Mouse (Mus musculus) right cerebral cortex, postnatal 14 days (tissue): Measurements from ENCODE around the gene Kazn.

ENCODE experiments used
- DNase-seq: peaks from one replicate; pipeline ENCODE4 v3.0.0; 2022

The Kazn gene

DNA sequence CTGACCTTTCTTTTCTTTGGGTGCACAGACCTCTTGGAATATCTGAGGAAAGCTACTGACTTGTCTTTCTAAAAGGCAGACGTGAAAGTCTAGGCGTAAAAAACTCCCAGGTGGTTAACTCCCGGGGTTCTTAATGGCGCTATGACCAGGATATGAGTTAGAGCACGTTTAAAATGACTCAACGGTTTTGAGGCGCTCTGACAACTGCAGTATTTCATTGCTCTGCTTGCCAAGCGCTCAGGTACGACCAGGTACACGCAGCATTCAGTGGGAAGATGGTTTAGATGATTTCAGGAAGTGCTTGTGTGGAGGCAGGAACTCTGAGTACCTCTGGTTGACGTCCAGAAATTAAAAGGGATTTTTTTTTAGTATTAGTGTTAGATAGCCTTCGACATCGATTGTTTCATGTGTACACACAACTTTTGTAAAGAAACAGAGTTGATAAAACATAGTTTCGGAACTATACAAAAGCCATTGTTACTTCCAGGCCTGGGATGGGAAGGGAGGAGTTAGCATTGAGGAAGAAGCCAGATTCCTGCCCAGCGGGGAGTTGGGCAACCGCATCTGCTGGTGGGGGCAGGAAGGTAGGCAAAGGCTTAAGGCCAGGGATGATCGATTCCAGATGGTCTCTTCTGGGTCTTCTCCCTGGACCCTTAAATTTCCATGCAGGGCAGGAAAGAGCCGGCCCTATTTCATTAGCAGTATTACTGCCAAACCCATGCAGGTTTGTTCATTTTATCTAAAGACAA, 167.8 kb downstream of the Kazn start:
- no peak for DNase-seq

- no peak for DNase-seq
These were observed 168.4 kb downstream of the Kazn start for GRCm38 (mm10) chr4:142070840-142071239.

DNA sequence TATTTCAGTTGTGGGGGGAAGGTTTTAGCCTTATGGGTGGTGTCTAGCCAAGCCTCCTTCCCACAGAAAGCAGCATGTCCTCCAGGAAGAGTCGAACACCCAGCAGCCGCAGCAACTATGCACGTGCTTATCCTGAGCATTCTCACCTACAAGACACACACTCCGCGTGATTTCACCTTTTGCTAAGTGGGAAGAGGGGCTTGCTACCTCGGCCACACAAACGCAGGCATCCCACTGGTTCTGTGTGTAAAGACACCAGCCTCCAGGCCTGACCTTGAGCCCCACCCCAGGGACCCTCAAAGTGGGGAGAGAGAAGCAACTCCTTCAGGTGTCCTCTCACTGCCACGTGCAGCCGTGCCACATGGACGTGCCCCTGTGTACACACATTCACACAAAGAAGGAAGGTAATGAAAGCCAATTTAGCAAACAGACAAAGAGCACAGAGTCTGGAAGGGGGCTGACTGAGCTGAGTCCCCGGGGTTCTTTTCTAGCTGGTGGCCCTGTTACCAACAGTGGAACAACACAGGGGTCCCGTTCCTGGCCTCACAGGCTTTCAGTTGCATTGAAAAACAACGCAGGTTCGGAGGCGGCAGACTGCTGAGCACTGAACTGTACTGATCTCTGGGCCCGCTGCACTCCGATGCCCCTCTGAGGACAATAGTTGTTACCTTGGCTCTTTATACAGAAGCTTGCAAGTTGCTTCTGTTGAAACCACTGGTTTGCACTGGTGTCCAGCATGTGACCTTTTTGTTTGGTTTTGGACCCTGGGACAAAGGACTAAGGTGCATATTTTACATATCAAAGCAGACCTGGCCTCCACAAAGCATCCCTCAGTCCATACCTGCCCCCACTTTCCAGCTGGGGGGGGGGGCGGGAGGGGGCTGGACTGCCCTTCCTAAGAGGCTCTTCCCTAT, 170.0 kb downstream of the Kazn start:
- DNase-seq, result no peak

GRCm38 (mm10) chr4:142066576-142066975, 172.6 kb downstream of the Kazn start:
- DNase-seq, result no peak

GRCm38 (mm10) chr4:142065835-142066234, 173.4 kb downstream of the Kazn start:
- DNase-seq, result no peak

DNA sequence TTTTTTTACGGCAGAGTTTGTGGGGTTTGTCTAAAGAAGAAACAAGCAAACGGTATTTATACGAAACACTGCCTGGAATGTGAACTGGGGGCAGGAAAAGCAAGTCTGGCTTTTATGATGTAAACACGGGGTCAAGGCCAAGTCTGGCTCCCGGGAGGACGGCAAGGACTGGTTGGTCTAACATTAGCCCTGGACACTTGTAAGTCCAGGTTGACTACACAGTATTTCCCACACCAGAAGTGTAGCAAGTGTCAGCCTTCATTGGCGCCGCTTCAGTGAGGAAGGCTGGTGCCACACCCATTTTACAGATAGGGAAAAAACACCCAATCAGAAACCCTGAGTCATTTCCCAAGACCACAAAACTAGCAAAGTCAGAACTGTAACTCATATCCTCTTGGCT, 173.9 kb downstream of the Kazn start:
- DNase-seq, result no peak

- no peak for DNase-seq
These were observed 174.5 kb downstream of the Kazn start for GRCm38 (mm10) chr4:142064582-142065228.

- DNase-seq, result no peak
These were observed 176.1 kb downstream of the Kazn start for GRCm38 (mm10) chr4:142063057-142063534.

- DNase-seq, result no peak
These were observed 177.5 kb downstream of the Kazn start for GRCm38 (mm10) chr4:142061485-142062240.

DNA sequence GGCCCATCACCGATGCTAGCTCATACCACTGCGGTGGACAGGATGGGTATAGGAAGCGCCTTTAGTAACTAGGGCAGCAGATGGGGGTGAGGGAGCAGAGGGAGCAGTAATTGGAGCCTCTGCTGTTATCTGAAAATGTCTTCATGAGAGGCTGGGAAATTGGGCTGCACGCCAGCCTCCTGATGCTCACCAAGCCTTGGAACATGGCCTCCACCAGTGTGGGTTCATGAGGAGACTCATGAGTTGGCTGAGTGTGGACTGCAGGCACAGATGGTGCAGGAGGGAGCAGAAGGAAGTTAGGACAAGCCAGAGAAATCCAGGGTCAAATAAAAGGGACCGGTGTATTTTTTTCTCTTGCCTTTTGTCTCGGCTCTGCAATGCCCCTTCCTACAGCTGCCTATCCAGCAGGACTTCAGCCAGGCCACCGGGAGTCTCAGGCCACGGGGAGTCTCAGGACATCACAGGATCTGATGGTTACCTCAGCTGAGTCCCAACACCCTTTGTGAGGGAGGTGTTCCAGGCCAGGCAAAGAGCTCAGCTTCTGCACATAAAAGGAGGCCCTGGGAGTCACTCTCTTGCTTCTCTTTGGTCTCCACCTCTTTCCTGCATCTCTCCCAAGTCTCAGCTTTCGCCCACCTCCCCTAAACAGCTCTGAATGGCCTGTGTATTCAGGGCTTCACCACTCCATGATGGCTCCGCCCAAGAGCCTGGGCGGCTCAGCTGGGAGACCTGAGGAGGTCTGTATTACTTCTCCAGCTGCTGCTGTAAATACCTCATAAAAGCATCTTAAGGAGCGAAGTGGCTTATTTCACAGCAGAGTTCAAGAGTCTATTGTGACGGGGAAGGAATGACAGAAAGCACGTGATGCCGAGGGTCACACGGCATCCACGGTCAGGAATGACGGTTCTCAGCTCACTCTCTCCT, 178.5 kb downstream of the Kazn start:
- DNase-seq, result no peak

DNA sequence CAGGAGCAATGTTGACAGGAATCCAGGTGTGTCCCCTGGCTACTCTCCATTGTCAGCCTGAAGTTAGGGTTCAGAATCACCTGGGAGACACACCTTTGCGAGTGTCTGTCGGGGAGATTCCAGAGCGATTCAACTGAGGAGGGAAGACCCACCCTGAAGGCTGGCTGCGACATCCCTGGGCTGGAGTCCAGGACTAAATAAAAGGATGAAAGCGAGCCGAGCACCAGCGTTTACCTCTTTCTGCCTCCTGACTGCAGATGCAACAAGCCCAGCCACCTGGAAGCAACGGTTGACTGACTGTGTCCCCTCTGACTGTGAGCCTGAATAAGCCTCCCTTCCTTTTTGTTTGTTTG, 179.4 kb downstream of the Kazn start:
- DNase-seq, result no peak

DNA sequence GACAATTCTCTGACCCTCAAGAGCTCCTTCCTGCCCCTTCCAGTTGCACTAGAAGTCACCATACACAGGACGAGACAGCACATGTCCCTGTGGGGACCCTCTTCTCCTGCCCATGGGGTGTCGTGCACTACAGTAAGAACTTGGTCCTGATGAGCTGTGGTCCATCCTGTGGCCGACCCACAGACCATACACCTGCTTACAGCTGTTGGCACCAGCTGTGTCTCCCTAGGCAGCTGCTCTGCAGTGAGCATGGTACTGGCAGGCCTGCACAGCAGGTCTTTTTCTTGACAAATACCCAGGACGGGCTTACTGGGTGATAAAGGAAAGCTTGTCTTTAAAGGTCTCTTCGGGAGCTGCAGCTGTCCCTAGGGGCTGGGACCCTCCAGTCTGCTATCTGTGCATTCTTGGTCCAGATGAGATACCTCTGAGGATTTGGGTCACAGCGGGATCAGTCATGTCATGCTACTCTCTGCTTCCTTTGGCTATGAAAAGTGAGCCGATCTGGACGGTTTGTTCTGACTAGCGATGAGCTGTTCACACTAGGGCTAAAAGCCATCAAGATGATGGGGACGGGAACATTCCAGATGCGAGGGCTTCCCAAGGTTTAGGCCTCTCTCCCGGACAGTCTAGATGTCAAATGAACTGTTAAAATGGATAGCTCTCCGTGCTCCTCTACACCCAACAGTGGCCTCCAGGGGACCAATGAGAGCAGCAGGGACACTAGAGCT, 179.9 kb downstream of the Kazn start:
- no peak for DNase-seq

GRCm38 (mm10) chr4:142057529-142058216, 181.5 kb downstream of the Kazn start:
- DNase-seq, result peak; percentile 23

- DNase-seq, result no peak
These were observed 183.6 kb downstream of the Kazn start for GRCm38 (mm10) chr4:142055600-142055999.

GRCm38 (mm10) chr4:142054580-142054979, 184.6 kb downstream of the Kazn start:
- no peak for DNase-seq

- DNase-seq, result no peak
These were observed 185.3 kb downstream of the Kazn start for GRCm38 (mm10) chr4:142053661-142054448.

DNA sequence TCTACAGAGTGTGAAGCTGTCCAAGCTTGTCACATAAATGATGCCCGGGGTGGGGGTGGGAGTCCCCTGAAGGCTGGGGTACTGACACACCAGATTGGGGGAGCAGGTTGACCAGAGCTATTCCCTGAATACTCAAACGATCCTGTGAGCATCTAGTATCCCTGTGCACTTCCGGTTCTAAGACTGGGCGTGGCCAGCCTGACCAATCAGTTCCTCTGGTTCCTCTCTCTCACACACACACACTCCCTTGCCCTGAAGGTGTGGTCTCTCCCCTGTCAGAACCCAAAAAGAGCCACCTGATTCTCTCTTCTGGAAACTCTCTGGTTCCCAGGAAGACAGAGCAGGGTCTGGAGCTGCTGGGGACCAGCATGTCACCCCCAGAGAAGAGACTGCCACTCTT, 185.9 kb downstream of the Kazn start:
- no peak for DNase-seq

DNA sequence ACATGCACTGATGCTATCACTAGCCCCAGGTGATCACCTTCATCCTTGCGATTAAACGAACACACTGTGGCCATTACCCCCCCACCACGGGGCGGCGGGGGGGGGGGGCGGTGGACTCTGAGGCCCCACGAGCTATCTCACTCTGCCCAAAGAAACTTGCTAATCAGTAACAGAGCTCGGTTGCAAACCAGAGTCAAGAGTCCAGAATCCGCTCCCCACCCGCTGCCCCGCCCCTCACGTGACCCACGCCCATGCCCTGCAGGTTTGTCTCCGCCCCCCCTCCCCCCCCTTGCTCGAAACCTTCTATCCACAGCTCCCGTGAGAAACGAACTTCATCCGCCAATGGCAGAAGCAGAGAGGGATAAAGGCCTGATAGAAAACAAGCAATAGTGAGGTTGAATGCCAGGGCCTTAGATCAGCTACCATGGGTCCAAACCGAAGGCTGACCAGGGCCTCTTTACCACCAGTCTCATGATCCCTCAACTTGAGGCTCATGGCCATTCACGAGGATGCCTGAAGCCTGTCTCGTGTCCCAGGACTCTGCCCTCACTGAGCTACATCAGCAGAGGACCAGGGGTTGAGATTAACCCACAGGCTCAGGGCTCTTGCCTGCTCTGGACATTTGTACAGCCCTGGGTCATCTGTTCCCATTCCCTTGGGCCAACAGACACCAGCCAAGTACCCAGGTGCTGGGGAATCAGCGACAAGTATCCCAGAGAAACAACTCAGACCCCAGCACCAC, 186.6 kb downstream of the Kazn start:
- no peak for DNase-seq
